Mouse (Mus musculus): ENCODE measurements around the gene Adk.

- TF ChIP-seq POLR2A (IDR thresholded peaks at IDR 0.05; ENCODE audit: borderline replicate concordance, low read depth, low read length) (no peak), CTCF (IDR thresholded peaks at IDR 0.05; ENCODE audit: low read depth, low read length) (no peak)
Observed at GRCm38 (mm10) chr14:21369127-21369526, 316.8 kb downstream of the Adk start.

Data from bone marrow macrophage, adult 2 months (primary cell).